In the genomic region with DNA sequence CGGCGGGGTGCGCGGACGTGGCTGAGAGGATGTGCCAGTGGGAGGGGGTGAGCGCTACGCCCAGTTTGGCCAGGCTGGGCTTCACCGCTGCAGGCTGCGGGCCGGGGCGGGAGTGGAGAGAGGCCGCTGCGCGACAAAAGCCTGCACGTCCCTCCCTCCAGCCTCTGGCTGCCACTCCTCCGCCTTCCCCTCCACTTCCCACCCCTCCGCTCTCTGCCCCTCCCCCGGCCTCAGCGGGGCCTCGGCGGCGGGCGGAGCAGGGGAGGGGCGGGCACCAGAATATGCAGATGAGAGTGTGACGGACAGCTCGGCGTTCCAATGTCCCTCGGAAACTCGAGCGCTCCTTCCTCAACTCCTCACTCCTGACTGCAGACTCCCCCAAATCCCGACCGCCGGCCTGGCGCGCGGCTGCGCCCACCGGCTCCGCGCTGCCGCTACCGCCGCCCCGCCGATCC, we compare ENCODE assay signal across 8 mouse cellular contexts. TPM values are rescaled to one million over a fixed set of nuclear protein-coding genes. Genes with fewer than 3 reads are reported as not detected.
DNase-seq lines count a peak whose midpoint lies in the region; TF ChIP-seq lines count a peak whose summit lies in the region.

A gene (plus strand): TSS at position 359 of the 455 bp plus-strand sequence.

- H3K36me3 ChIP-seq in forebrain, embryonic 10.5 days (replicated peaks): no peaks in the 10 kb centered on the region
- peaks cover 31% of the 10 kb centered on the region for H3K36me3 ChIP-seq in midbrain, embryonic 10.5 days

- peak; percentile 71 for TF ChIP-seq POLR2A in brain, embryonic 14.5 days (IDR thresholded peaks at IDR 0.05; ENCODE audit: borderline replicate concordance, extremely low read depth, insufficient read depth, insufficient read length, poor library complexity, severe bottlenecking)

- WGBS in forebrain, embryonic 10.5 days: 0% methylated on average over 38 of the region's 45 CpGs
- under 1% methylated on average over 38 of the region's 45 CpGs for WGBS in midbrain, embryonic 10.5 days

- no peak for TF ChIP-seq CTCF in brain, embryonic 14.5 days (IDR thresholded peaks at IDR 0.05; ENCODE audit: borderline replicate concordance, extremely low read depth, insufficient read depth, insufficient read length)

- H3K27me3 ChIP-seq in forebrain, embryonic 10.5 days (ENCODE audit: poor library complexity, severe bottlenecking): peaks cover 100% of the 10 kb centered on the region
- H3K27me3 ChIP-seq in midbrain, embryonic 10.5 days (ENCODE audit: low read depth, poor library complexity, severe bottlenecking): peaks cover 99% of the 10 kb centered on the region

- intact Hi-C loops in heart, postnatal 14 days (cut with DNase I): loop anchor here (10.0 kb wide), 1 partner anchor 1174 kb away; no protein-coding TSS in a partner anchor
- intact Hi-C loops in left cerebral cortex, postnatal 25 days (cut with DNase I): loop anchor here (2.0 to 5.0 kb wide), 2 partner anchors 664 to 1171 kb away; no protein-coding TSS in a partner anchor

- peak within 1 kb of the TSS; percentile 80 for H3K27ac ChIP-seq in forebrain, embryonic 10.5 days
- H3K27ac ChIP-seq in midbrain, embryonic 10.5 days (replicated peaks): peak within 1 kb of the TSS; percentile 98

- no peaks in the 10 kb centered on the region for H3K9me3 ChIP-seq in forebrain, embryonic 10.5 days
- no peaks in the 10 kb centered on the region for H3K9me3 ChIP-seq in midbrain, embryonic 10.5 days (replicated peaks)

- H3K4me1 ChIP-seq in forebrain, embryonic 10.5 days: peaks cover 54% of the 10 kb centered on the region
- H3K4me1 ChIP-seq in midbrain, embryonic 10.5 days: peaks cover 90% of the 10 kb centered on the region

- DNase-seq in ES-CJ7 (ENCODE audit: low read depth, low spot score): peak; percentile 95
- DNase-seq in brain, embryonic 14.5 days (ENCODE audit: low read depth): peak; percentile 96
- DNase-seq in forebrain, embryonic 10.5 days (ENCODE audit: extremely low spot score, low spot score): peak; percentile 89
- peak; percentile 72 to 75 for DNase-seq in heart, postnatal 14 days
- DNase-seq in kidney, postnatal 4 days: peak; percentile 81 to 88
- DNase-seq in midbrain, embryonic 10.5 days (ENCODE audit: low spot score): peak; percentile 96
- no peak for DNase-seq in layer of hippocampus, adult 11-12 months (ENCODE audit: low spot score)
- no peak for DNase-seq in left cerebral cortex, postnatal 25 days (ENCODE audit: low spot score in 2 of 2)

- H3K4me3 ChIP-seq in forebrain, embryonic 10.5 days: peak within 1 kb of the TSS; percentile 65
- peak within 1 kb of the TSS; percentile 91 for H3K4me3 ChIP-seq in midbrain, embryonic 10.5 days

RNA-seq across cellular contexts. Expression of the gene that starts here (rescaled TPM):
- polyA plus RNA-seq in brain, embryonic 14.5 days (2012; rRNA removed): 47.9 and 89.3 TPM in 2 replicates
- 1.1 and 1.9 TPM in 2 replicates for polyA plus RNA-seq in forebrain, embryonic 10.5 days (2016; fragmentation: Nextera tagmentation; extraction: Ambion mirVana)
- total RNA-seq in heart, postnatal 14 days (2021): 1 to 10 TPM; 4.0 to 4.3 TPM
- polyA plus RNA-seq in midbrain, embryonic 10.5 days (2016; fragmentation: Nextera tagmentation; extraction: Ambion mirVana): 26.8 and 28.1 TPM in 2 replicates
- not detected for total RNA-seq in left cerebral cortex, postnatal 25 days (2021)

Comparison
In these comparisons a context has a peak if more than half of its experiments do, and no peak if none do; other contexts are left out.
1. RNA of the gene that starts here (total RNA-seq): 4.0 to 4.3 TPM in heart, postnatal 14 days; not detected in left cerebral cortex, postnatal 25 days; every median in the first group is over 4 times any median in the second.
2. DNase-seq: peak in ES-CJ7 (single experiment), brain, embryonic 14.5 days (single experiment), forebrain, embryonic 10.5 days (single experiment), heart, postnatal 14 days (2 of 2), kidney, postnatal 4 days (2 of 2) and midbrain, embryonic 10.5 days (single experiment); none in layer of hippocampus, adult 11-12 months (single experiment) and left cerebral cortex, postnatal 25 days (0 of 2).